Mouse (Mus musculus) bone marrow macrophage, adult 2 months (primary cell): ENCODE measurements around the gene Mybphl.

Experiments
- CTCF ChIP-seq: IDR thresholded peaks from 2 replicates; pipeline ENCODE4 v1.5.1; 2012; ENCODE audit warnings: low read depth, mild to moderate bottlenecking, low read length, moderate library complexity
- POLR2A ChIP-seq: IDR thresholded peaks from 2 replicates; pipeline ENCODE4 v1.6.1; 2012; ENCODE audit warnings: mild to moderate bottlenecking, low read depth, low read length, borderline replicate concordance

DNA sequence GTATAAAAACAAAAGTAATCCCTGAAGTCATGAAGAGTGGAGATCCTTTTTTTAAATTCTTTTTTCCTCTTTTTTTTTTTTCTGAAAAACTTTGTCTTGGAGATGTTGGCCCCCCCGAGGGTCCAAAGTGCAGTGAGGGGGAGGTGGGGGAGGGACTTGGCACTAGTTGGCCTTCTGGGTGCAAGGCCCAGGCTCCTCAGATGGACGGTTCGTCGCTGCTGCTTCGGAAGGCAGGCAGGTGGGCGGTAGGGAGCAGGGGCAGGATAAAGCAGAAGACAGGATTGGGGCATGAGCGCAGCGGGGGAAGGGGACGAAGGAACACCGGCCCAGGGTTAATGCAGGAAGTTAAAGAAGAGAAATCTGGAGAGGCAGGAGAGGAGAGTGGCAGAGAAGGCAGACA lies 27.6 kb downstream of the Mybphl start:
- TF ChIP-seq CTCF, result no peak
- no peak for TF ChIP-seq POLR2A
